Mouse (Mus musculus): ENCODE measurements around the gene Gan. TPM values are rescaled to one million over a fixed set of nuclear protein-coding genes. Genes with fewer than 3 reads are reported as not detected.

The Gan gene
- total RNA-seq, 2 experiments from 2014 or later = 4.7 to 5.2 TPM

DNA sequence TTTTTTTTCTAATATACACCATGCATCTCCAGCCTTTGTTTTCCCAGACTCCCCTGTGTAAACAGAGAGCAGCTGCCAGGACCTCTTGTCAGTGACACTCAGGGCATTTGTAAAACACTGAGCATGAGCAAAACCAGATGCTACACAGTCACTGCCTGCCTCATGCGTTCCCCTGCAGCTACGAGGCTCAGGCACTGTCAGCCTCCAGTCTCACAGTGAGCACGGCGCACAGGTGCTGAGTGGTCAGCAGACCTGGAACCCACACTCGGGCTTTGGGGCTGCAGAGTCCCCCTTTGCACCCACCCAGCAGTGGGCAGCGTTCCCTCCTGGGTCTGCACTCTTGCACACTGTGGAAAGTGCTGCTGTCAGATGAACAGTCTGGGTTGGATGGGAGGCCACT lies 41.7 kb downstream of the Gan start:
- no peak for DNase-seq (ENCODE audit: low spot score)

DNA sequence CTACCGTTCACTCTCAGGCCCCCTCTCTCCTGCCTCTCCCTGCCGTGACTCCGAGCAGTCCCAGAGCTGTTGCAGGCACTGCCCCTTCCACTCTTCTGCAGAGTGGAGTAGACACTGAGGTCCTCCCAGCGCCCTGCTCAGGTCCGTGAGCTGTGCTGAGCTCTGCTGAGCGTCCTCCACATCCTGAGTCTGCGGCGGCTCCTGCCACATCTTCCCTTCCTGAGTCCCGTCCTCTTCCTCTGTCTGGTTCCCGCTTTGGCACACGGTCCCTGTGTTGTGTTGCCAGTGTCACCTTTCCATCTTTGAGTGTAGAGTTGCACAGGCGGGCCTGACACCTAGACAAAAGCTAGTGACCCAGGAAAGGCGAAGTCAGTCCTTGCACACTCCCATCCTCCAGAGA lies 42.4 kb downstream of the Gan start:
- no peak for DNase-seq (ENCODE audit: low spot score)

DNA sequence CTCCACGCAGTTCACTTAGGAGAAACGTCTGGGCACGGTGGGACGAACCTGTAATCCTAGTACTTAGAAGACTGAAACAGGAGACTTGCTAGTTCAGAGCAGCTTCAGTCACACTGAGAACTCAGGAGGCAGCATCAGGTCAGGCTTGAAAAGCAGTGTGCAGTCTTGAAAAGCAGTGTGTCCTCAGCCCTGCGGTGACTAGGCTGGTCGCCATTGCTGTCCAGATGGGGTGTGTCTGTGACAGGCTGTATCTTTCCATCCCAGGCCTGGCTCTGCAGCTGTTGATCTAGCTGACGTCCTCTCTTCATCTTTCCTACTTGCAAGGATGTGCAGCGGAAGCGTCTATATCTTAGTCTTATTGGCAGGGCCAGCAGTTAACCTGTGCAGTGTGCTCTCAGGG lies 42.9 kb downstream of the Gan start:
- no peak for DNase-seq (ENCODE audit: low spot score)

DNA sequence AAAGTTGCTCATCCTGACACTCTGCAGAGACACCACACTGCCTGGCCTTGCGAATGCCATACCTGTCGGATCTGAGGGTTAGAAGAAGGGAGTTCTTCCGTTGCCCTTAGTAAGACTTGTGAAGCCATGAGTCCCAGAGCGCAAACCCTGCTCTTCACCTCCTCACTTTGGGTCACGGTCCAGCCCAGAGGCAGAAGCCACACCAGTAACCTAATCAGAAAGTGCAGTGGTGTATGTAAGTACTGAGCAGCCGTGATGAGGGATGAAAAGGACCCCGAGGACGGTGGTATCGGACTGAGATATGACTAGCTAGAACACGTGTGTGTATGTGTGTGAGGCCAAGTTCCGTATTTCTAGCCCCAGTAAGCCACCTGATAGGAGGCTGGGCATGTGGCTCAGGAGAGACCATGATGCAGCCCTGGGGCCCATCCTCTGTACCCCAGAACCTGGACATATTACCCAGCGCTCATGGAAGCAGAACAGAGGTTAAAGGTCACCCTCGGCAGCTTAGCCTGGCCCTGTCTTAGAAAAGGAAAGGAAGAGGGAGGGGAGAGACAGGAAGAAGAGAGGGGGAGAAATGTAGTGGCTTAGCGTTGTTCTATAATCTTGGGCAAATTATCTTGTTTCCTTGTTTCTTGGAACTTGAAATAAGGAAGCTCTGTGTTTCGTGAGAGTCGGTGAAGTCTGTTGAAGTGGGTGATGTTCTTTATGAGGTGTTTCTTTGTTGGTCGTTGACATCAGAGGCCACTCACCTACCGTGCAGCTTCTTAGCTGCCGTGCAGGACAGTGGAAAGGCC lies 43.5 kb downstream of the Gan start:
- DNase-seq (ENCODE audit: low spot score) = no peak

DNA sequence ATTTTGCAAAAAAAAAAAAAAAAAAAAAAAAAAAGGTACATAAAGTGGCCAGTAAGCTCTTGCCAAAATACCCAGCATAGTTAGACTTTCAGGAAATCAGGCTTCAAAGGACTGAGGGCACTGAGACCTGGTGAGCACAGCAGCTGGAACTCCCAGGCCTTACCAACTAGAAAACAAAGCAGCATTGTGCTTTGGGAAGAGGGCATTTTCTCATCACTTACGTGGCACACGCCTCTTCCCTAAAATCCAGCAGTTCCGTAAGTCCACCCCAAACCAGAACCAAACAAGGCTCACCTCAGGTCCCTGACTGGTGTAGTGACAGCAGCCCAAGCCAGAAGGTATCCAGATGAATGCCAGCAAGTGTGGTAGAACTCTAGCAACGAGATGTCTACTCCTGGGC lies 45.1 kb downstream of the Gan start:
- DNase-seq (ENCODE audit: low spot score) = no peak

DNA sequence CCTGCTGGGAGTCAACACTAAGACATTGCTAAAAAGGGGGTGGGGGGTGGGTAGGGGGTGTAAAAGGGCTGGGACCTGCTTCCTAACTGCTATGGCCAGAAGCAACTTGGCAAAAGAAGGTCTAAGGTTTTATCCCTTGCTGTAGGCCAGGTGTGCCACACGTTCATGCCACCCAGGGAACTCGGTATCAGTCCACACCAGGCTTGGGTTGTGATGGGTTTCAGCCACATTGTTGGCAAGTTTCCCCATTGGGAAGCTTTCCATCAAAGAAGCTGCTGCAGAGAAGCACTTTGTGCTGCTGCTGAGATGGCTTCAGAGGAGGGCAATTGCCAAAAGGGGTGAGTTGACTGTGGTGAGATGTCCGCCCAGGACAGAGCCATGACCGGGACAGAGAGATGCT lies 47.9 kb downstream of the Gan start:
- no peak for DNase-seq (ENCODE audit: low spot score)

DNA sequence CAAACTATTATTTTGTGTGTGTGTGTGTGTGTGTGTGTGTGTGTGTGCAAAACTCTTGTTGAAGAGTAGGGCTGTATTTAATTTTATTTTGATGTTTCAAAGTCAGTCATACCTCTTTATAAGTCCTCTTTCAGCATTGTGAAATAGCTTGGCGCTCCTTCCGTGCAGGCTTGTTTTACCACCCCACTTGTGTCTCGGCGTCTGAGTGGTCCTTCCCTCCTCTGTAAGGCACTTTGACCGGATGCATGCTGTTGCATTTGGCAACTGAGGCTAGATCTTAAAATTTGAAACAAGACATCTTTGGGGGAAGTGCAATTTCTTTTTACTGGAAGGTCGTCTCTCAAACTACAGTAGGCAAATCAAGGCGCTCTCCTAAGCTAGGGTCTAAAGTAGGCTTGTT lies 48.7 kb downstream of the Gan start:
- DNase-seq (ENCODE audit: low spot score) = no peak

DNA sequence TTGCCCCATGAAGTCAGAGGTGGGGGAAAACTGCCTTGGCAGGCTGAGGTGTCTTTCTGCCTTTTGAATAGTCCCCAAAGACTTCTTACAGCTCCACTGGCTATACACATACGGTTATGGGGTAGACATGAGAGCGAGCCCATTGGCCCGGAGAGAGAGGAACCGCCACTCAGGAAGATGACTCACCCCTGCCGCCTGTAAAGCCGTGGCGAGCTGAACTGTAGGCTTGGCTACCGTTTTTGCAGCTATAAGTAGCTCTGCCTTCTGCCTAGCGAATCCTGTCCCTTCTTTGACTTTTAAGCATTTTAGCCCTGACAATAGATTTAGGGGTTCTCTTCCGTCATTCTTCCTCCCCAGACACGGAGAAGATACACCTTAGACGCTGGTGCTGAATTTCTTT lies 51.2 kb downstream of the Gan start:
- no peak for DNase-seq (ENCODE audit: low spot score)

DNA sequence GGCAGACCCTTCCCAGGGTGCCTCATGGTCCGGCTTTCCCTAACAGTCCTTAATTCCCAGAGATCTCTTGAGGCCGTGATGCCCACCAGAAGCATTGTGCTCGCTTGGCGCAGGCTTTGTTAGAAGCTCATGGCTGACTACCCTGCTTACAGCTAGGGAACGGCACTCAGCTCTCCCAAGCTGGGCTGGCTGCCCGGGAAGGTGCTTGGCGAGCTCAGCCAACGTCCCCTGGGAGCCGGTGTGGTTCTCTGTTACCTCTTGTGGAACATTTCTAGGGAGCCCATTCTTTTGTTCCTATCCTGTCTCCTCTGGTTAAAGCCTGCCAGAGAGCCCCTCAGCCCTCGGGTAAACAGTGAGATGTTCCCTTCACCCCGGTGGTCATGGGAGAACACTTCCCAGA lies 54.2 kb downstream of the Gan start:
- no peak for DNase-seq (ENCODE audit: low spot score)

DNA sequence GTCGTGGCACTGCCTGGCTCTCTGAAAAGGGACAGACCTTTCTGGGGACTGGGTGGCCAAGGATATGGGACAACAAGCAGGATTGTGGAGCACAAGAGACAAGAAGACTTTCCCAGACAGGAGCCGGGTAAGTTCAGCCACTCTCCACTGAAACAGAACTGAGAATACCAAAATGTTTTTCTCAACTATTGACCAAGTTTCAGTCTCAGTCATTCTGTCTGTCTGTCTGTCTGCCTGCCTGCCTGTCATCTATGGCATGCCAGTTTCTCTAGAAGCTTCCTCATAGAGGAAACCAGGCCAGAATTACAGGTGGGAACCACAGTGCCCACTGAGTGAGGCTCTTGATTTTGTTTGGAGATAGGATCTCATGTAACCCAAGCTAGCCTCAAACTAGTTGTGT lies 59.8 kb downstream of the Gan start:
- DNase-seq (ENCODE audit: low spot score) = no peak

DNA sequence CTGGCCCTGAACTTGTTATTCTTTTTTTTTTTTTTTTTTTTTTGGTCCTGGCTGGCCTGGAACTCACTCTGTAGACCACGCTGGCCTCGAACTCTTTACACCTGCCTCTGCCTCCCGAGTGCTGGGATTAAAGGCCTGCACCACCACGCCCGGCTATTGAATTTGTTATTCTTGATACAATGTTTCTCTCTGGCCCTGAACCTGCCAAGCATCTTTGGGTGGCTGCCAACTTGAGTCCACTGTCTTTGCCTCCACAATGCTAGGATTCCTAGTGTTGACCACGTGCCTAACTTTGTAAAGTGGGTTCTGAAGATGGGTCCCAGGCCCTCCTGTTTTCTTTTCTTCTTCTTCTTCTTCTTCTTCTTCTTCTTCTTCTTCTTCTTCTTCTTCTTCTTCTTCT lies 64.5 kb downstream of the Gan start:
- no peak for DNase-seq (ENCODE audit: low spot score)

DNA sequence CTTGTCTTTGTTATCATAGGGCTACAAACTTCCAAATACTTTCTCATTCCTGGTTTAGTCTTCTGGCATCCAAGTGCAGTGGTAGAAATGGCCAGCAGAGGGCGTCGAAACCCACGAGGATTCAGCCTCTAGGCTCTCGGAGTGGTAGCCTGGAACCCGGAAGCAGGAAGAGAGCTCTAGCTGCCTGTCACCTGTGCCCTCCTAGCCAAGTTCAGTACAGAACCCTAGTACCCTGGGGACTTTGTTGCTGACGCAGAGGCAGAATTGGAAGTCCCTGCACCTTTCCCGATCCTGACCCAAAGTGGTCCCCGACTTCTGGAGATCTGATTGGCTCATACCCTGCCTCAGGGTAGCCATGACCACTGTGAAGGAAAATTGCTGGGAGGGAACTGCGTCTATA lies 66.7 kb downstream of the Gan start:
- peak; percentile 82 for DNase-seq (ENCODE audit: low spot score)

DNA sequence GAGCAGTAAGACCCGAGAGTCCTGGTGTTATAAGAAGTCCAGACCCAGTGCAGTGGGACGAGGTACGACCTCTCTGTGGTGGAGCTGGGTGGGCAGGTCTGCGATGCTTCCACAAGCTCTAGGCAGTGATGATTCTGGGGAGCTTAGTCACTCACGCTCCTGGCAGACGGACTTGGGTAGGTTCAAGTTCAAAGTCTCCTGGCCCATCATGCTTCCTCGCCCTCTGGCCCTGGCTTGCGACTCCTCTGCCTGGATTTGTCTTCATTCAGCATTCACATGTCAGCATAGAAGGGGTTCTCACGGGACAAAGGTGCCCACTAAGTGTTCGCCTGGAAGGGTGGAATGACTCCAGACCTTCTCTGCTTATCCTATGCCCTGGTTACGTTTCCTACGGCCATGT lies 68.4 kb downstream of the Gan start:
- no peak for DNase-seq (ENCODE audit: low spot score)

DNA sequence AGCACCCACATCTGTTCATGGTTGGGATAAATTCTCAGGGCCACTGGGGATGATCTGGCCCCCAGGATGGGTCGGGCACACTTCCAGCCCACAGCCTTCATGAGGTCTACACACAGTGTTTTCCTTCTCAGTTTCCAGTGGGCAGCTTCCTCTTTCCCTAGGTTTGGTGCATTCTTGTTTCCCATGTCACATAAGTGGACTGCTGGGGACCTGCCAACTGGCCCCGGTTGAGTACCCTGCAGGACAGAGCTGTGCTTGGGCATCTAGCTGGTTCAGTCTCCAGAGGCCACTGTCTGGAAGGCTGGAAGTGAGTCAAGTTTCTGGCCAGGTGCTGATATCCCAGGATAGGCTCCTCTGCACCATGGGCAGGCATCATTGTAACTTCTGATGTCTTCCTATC lies 69.4 kb downstream of the Gan start:
- DNase-seq (ENCODE audit: low spot score) = no peak

DNA sequence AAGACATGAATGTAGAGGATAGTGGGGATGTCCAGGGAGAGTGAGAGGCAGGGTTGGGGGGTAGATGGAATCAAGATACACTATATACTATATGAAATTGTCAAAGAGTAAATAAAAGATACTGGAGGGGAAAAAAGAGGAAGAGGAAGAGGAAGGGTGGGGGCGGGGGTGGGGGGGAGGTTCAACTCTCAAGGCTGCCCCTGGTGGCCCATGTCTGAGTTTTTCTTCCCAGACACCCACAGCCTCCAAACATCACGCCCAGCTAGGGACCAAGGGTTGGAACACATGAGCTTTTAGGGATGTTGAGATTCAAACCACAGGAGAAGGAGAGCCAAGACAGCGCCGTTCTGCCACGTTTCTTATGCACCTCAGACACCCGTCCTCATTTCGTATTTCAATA lies 75.3 kb downstream of the Gan start:
- no peak for DNase-seq (ENCODE audit: low spot score)

DNA sequence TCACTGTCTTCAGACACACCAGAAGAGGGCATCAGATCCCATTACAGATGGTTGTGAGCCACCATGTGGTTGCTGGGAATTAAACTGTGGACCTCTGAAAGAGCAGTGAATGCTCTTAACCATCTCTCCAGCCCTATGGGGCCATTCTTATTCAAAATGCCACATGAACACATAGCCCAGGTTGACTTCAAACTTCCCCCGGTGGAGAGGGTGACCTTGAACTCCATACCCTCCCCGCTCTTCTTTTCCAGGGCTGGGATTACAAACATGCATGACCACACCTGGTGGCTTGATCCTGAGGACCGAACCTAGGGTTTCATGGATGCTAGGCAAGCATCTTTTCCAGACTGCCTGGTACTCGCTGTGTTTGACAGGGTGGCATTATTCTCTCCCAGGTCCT lies 78.6 kb downstream of the Gan start:
- DNase-seq (ENCODE audit: low spot score) = no peak

DNA sequence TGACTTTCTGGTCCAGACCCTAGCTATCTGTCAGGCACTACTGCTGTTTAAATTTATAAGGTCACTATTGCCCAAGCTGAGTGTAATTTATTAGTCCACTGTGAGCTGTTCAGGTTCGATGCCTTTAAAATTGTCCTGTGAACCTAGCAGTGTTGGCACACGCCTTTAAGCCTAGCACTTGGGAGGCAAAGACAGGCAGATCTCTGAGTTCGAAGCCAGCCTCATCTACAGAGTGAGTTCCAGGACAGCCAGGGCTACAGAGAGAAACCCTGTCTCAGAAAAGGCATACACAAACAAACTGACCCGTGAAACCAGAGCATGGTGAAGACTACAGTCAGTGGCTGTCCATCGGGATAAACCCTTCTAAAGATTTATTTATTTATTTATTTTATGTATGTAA lies 82.4 kb downstream of the Gan start:
- no peak for DNase-seq (ENCODE audit: low spot score)

DNA sequence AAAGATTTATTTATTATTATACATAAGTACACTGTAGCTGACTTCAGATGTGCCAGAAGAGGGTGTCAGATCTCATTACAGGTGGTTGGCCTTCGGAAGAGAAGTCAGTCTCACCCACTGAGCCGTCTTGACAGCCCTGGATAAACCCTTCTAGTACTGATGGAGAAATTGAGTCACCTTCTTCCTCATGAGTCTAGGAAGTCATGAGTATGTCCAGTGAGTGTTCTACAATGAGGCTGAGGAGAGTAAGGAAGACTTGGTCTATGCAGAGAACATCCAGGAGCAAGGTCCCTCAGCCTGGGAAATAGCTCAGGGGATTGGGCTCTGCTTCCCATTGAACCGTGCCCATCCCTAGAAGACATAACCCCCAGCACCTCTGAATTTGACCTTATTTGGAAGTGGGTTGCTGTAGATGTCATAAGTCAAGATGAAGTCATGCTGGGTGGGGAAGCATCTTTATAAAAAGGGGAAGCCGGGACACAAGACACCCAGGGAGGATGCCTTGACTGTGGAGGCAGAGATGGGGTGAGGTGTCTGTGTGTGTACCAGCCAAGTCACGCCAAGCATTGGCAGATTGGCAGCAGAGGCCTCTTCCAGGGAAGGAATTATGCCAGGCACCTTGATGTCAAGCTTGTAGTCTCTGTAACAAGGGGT lies 83.0 kb downstream of the Gan start:
- DNase-seq (ENCODE audit: low spot score) = no peak

DNA sequence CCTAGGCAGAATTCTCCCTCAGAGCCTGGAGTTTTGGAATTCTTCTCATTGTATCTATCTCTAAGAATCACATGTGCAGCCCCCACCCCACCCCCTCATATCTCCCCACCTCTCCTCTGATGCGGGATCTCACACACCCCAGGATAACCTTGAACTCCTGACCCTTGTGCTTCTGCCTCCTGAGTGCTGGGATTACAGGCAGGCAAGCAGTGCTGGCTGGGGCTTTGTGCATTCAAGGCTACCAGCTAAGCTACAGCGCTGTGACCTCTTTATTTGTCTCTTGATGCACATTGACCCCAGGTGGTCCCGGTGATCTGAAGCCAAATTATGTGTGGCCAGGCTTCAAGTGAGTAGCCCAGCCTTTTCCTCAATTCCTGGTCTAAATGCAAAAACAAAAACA lies 83.9 kb downstream of the Gan start:
- DNase-seq (ENCODE audit: low spot score) = no peak

DNA sequence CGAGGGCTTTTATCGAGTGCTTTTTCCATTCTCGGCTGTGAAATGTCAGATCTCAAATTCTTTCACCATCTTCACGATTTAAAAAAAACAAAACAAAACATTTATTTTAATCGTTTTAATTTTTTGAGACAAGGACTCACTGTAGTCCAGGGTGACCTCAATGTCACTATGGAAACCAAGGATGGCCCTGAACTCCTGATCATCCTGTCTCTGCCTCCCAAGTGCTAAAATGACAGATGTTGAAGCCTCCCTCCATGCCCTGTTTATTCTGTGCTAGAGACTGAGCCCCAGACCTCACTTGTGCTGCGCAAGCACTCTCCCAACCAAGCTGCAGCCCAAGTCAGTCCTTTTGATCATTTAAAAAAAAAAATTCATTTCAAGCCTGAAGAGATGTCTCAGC lies 84.4 kb downstream of the Gan start:
- DNase-seq (ENCODE audit: low spot score) = no peak

DNA sequence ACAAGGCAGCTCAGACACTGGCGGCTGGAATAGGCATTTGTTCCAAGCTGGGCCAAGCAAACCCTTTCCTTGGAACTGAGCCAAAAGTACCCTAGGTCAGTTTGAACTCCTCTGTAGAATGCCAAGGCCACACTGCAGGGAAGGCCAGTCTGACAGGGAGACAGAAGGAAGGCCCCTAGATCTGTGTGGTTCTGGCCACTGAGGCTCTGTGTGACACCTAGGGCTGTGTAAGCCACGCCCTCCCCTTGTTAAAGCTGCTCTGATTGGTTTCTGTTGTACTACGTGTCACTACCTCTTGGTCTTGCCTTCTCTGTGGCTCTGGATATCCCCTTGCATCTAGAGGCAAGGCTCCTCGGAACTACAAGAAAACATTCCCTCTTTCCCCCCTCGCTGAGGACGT lies 86.7 kb downstream of the Gan start:
- no peak for DNase-seq (ENCODE audit: low spot score)

DNA sequence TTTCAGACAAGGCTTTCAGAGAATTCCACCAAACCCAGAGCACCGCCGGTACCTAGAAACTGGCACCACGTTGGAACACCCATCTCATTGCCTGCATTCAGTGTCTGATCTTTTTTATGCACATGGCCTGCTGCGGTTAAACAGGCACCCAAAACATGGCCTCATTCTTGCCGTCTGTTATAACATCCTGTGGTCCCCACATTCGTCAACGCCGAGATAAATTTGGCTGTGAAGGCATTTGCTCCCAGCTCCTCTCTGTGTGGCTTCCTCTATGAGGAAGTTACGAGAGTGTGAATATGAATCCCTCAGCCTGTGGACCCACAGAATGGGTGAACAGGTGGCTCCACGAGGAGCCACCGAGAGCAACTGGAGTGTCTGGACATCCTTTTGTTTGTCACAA lies 90.4 kb downstream of the Gan start:
- DNase-seq (ENCODE audit: low spot score) = no peak

DNA sequence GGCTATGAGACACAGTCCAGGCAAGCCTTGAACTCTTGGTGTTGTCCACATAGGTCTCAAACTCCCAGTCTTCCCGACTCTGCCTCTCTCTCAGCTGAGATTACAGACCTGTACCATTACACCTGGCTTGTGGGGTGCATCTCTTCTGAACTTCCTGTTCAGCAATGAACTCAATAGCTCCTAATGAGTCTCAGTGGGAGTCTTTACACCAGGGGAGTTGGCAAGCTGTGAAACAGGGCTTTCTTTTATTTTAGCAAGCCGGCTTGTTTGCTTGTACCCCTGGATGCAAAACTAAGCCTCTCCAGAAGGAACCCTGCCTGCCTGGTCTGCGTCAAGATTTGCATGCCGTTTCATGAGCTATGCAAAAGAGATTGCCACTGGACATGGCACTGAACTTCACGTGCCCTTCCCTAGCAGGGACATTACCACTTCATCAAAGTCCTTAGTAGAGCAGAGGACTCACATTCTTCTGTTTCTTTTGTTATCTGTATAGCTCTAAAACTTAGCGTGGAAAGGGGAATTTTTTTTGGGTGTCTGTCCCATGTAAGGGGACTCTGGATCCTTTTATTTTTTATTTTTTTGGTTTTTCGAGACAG lies 93.2 kb downstream of the Gan start:
- no peak for DNase-seq (ENCODE audit: low spot score)
